Mouse (Mus musculus): ENCODE data around the gene Capza1. TPM values are rescaled to one million over a fixed set of nuclear protein-coding genes. Genes with fewer than 3 reads are reported as not detected.
"Not testable (repeated sequence)": the region's sequence is repeated elsewhere in the genome, so short reads cannot be mapped to it uniquely, and the experiment has no call there.

The Capza1 gene
- total RNA-seq (2021), result 10 to 100 TPM; 24.9 to 31.7 TPM
- long read RNA-seq, experiment 1, transcript Capza1-201 (10 exons, 3,193 nt), result major isoform, 14 of 19 reads
- long read RNA-seq, experiment 1, partial matches to known transcripts, result 0 of 19 reads
- long read RNA-seq, experiment 1, other reads (novel, unspliced or antisense), result 5 of 19 reads
- long read RNA-seq, experiment 2, partial matches to known transcripts, result 0 of 6 reads
- long read RNA-seq, experiment 2, other reads (novel, unspliced or antisense), result 4 of 6 reads

DNA sequence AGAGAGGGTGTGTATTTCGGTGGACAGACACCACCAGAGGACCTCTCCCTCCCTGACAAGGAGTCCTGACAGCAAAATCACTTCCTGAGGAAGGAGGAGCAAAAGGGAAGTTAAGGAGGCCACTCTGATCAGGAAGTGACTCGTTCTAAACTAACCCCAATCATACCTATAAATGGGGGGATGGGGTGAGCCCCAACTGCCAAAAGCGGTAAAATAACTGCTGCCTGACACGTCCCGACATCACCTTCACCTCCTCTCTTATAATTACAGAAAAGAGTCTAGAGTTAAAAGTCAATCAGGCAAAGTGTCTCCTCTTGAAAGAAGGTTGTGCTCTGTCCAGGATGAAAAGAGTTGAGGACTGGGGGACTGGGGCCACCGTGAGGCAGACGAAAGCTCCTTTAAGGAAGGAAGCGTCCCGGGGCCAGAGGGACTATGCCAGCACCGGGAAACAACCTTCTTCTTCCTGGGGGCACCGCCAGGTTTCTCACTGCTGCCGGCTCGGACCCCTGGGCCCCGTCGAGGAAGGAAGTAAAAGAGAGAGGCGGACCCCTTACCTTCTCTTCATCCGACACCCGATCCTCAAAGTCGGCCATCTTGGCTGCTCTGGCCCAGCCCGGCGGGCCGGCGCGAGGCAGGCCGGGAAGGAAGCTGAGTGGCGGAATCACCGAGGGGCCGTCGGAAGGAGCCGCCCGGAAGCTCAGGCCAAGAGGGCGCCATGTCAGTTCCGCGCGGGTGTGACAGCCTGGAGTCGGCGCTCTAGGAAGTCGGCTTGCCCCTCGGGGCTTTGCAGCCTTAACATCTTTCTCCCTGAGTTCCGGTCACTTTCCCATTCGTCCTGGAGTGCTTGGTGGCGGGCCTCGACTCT is at the start of gene Capza1, which contains the start of gene St7l:
Gene Capza1, minus strand, starts transcription at position 720 of the 865 bp plus-strand sequence.
Gene St7l, plus strand, starts transcription at position 220 of the 865 bp plus-strand sequence.
- DNase-seq, result peak; percentile 91 to 95

DNA sequence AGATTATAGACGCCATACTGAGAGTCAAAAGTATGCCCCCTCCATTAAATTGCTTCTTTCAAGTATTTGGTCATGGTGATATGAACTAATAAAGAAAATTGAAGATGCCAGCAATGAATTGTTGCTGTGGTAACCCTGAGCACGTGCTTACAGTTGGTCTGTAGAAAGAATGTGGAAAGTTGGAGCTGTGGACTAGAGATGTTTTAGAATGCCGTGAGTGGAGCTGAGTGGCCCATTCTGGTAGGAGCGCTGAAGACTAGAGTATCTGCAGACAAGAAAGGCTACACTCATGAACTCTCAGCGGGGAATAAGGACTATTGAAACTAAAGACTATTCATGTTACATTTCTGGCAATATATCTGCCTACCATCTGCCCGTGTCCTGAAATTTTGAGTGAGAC is 44.9 kb upstream of the Capza1 start:
- no peak for DNase-seq

DNA sequence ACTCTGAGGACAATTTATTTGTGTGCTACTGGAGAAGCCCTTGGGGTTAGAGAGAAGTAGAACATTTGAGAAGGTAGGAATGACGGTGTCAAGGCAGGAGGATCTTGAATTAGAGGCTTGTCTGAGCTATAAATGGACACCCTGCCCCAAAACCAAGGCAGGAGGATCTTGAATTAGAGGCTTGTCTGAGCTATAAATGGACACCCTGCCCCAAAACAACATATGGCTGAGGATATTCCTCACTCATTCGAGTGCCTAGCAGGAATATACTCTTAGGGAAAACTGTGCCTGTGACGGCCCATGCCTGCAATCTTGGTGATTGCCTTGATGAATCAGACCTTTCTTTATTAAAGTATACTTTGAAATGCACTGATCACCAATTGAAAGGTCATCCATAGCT is 41.7 kb upstream of the Capza1 start:
- DNase-seq, result no peak

DNA sequence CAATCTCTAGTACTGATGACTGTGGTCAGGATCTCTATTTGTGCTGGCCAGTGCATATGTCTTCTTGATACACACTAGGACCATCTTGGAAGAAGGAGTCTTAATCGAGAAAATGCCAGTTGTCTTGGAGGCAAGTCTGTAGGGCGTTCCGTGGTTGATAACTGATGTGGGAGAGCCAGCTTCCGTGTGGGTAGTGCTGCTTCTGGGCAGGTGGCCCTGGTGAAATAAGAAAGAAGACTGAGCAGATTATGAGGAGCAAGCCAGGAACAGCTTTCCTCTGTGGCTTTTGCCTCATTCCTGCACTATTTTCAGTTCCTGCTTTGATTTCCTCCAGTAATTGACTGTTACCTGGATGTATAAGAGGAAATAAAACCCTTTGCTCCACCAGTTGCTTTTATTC is 41.1 kb upstream of the Capza1 start:
- no peak for DNase-seq

DNA sequence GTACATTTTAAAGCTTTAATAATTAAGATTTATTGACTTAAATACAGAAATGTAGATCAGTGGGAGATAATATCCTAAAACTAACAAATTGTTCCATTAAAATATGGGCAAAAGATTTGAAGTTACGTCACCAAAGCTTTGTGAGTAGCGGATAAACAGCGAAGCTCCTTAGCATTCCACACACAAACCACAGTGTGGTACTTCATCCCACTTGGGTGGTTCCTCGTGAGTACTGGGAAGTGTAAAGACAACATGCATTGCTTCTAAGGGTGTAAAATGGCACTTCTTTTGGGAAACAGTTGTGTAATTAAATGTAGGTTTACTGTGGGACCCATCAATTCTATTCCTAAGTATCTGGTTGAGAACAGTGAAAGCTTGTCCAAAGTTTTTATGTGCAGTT is 36.8 kb upstream of the Capza1 start:
- no peak for DNase-seq

DNA sequence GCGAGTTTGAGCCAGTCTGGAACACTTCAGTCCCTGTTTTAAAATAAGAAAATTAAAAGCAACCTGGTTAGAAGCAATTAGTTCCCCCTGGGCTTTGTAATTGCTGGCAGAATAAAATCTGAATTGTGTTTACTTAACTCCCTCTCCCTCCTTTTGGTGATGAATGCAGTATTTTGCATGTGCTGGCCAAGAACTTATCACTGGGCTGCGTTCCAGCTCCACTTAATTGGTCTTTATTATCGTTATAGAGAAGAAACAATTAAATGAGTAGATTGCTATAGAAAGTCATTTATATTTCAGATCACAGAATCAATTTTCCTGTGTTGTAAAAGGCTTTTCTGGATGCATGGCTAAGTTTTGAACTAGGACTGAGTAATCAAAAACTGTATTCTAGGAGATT is 31.8 kb upstream of the Capza1 start:
- DNase-seq, result no peak

DNA sequence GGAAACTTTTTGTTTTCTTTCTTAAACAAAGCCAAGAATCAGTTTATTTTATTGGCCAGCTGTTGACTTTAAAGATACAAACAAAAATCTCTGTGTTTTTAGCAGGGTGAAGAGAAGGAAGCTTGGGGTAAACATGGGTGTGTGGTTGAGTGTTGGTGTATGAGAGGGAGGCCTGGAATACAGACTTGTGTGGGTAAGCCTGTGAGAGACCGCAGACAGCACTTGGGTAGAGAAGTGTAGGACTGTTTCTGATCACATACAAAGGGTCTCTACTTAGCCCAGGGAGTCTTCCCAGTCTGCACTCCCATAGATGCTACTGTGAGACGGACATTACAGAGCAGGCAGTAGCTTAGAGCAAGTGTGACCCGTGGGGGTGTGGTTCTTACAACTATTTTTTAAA is 24.3 kb upstream of the Capza1 start:
- no peak for DNase-seq

DNA sequence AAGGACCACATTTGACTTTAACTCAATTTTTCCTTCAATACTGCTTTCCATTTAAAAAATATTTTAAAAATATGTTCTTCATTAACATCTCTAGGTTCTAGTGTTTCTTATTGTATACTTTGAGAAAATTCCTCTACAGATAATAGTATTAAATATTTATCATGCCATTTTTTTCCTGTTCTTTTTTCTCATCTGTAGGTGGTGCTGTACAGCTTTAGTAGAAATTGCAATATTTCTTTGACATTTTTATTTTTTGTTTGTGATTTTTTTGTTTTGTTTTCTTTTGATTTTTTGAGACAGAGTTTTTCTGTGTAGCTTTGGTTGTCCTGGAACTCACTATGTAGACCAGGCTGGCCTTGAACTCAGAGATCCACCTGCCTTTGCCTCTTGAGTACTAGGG is 5.3 kb upstream of the Capza1 start:
- no peak for DNase-seq

DNA sequence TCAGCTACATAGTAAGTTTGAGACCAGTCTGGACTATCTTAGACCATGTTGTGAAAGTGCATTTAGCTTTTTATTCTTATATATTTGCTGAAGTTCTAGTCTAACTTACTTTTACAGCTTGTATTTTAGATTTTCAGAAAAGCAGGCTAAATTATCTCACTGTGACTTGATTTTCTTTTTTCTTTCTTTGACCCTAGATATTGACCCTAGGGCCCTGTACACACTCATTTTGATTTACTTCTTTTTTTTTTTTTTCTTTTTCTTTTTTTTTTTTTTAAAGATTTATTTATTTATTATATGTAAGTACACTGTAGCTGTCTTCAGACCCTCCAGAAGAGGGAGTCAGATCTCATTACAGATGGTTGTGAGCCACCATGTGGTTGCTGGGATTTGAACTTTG is 2.4 kb upstream of the Capza1 start:
- DNase-seq, result not testable (repeated sequence)

DNA sequence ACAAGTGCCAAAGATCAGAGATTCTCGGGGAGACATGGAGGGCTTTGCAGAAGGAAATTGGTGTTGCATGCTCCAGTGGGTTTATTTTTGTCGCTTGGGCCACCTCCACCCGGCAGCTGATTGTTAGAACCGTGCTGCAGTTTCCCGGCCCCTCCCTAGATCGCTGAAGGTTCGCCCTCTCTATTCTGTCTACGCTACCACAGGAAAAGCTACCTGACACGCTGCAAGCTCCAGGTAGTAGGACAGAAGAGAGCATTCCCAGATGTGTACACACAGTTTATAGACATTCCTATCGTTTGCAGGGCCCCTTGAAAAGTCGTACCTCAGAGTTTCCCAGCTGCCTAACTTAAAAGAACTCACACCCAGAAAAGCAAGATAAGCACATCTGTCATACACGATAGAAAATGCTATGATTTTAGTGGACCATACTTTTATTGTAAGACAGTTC is 1.1 kb upstream of the Capza1 start:
- no peak for DNase-seq

DNA sequence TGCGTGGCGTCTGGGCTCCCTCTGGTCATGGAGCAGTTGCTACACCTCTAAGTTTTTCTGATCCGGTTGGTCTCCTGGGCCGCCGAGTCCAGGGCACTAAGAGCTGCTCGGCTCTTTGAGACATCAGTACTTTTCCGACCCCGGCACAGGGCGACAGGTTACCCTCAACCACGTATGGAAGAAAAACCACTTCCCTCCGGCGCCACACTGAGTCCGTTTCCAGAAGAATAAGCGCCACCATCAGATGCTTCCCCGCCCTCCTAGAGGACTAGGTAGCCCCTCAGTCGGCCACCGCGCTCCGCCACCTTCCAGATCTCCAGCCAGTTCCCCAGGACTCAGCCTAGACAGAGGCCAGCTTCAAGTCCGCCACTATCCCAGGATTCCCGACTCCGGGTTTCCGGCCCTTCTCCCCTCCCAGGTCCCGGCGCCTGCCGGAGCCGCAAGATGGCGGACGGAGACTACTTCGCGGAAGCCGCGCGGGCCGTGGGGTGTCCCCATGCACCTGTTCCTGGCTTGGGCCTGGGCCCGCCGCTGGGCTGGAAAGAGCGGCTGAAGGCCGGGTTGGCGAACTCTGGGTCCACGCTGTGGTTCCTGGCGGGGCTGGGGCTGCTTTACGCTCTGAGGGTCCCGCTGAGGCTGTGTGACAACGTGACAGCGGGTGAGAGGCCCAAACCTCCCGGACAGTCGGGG is 491 bp upstream of the Capza1 start:
- peak; percentile 94 for DNase-seq

DNA sequence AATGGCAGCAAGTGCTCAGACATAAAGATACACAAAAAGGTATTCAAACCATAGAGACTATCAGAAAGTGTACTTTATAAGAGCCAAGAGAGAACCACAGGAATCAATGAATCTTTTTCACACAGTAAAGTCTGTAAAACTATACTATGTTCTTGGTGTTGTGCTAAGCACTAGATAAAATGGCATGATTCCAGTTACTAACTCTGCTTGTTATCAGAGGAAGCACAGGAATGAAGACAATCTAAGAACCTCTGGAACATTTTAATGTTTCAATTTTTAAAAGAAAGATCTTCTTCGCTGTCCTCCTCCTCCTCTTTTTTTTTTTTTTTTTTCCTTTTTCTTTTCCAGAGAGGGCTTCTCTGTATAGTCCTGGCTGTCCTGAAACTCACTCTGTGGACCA is 5.7 kb downstream of the Capza1 start:
- no peak for DNase-seq

DNA sequence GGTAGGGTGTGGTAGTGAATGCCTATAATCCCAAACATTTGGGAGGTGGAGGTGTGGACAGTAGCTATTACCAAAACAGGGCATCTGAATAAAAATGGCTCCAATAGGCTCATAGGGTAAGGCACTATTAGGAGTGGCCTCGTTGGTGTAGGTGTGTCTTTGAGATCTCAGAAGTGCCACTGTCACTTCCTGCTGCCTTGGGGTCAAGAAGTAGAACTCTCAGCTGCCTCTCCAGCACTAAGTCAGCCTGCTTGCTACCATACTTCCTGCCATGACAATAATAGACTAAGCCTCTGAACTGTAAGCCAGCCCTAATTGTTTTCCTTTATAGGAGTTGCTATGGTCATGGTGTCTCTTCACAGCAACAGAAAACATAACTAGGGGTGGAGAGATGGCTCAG is 8.2 kb downstream of the Capza1 start:
- no peak for DNase-seq

DNA sequence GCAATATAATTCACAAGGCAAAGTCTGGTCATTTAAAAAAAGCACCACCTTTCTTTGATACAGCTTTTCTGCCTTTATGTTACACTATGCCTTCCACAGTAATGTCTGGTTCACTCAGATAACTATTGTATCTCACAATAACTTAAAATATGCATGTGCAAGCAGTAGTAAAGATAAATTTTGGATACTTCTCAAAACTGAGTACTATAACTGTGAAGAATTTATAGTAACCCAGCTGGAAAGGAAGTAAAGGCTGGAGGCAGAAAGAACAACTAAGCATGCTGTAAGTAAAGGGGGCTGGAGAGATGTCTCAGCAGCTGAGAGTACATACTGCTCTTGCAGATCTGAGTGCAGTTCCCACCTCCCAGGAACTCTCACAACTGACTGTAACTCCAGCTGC is 9.4 kb downstream of the Capza1 start:
- no peak for DNase-seq

DNA sequence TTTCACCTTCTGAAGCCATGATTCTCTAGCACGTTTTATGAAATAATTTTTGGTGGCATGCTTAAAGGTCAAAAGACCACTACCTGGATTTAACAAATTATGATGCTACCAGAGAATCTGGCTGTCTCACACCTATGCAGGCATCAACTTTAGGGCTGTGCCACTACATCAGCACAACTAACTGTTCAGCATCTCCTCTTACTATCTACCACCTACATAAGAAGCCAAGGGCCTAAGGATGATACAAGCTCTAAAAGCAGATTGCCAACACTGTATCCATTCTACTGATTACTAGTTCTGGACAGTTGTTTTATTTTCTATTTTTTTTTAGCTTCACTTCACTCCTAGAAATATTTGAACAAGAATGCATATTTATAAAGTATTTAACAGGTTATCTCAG is 9.8 kb downstream of the Capza1 start:
- no peak for DNase-seq

DNA sequence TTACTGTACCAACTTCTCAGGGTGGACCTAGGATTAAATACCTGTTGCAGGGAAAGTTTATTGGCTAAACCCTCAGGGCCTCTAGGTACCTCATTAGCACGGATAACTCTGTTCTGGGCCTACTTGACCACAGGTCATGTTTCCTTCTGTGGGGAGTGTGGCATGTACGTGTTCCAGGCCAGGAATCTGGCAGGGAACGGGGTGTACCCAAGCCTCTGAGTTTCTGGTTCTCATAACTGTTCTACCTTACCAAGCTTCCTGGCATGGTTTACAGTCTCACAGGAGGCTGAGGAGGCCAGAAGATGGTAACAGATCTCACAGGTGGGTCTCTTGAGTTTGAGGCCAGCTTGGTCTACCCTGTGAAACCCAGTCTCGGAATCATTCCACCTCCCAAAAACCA is 17.7 kb downstream of the Capza1 start:
- peak; percentile 16 to 22 for DNase-seq

DNA sequence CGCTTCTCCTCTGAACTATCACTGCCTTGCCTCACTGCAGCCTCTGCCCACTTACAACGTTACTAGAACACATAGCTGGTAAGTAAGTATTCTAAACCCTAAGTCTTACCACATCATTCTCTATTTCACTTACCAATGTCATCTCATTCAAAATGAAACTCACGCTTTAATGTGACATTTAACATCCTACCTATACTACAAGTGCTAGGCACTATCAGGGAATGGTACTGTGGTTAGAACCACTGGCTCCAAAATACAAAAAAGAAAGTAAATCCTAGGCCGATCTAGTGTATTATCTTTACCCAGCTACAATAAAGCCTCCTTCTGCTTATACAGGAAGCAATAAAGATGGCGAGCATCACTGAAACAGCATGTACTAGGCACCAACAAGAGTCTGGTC is 23.3 kb downstream of the Capza1 start:
- DNase-seq, result no peak

DNA sequence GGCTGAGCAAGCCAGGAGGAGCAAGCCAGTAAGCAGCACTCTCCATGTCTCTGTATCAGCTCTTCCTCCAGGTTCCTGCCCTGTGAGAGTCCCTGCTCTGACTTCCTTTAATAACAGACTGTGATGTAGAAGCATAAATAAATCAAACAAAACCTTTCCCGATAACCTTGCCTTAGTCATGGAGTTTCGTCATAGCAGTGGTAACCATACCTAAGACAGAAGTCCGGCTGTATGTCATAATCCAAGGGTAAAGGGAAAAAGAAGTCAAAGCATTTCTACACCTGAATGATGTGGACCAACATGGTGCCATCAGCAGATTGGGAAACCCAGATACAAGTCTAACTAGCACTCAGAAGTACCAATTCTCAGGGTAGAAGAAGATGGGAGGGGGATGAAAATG is 28.5 kb downstream of the Capza1 start:
- no peak for DNase-seq

DNA sequence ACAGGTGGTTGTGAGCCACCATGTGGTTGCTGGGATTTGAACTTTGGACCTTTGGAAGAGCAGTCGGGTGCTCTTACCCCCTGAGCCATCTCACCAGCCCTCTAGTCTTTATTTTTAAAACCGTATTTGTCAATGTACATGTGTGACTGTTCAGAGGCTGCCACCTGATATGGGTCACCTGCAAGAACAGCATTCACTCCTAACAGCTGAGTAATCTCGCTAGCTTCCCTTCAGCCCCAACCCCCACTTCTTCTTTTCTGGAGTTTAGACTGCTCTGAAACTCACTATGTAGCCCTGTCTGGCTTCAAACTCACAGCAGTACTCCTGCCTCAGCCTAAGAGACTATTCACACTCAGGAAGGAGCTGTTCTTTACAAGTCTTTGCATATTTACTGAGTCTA is 41.9 kb downstream of the Capza1 start:
- no peak for DNase-seq

DNA sequence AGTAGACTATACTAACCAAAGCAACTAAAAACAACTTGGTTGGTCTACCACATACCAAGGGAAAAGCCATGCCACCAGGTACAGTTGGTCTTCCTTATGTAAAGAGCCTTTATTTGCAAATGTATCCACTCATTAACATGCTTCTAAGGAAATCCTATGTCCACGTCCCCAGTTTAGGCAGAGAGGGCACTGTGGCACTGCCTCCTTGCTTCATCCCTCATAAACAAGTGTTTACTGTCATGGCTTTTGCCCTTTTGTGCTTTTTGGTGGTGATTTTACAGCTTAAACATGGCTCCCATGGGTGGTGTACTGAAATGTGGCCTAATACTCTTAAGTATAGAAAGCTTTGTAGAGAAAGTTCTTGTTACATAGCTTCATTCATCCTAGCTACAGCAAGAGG is 43.9 kb downstream of the Capza1 start:
- no peak for DNase-seq

DNA sequence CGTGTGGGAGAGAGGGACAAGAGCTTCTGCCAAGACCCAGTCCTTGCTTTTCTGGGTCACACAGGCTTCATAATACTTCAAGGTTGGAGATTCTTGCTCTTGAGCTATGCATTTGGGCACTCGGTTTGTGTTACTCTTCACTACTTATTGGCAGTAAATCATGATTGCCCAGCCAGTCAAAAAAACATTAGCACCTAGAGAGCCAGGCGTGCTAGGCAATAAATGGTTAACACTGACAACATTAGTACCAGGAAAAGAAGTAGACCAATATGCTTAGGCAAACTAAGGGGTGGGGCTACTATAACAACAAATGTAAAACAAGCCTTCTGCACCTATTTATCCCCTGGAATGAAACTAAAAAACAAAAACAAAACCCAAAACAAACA is 45.6 kb downstream of the Capza1 start:
- no peak for DNase-seq

DNA sequence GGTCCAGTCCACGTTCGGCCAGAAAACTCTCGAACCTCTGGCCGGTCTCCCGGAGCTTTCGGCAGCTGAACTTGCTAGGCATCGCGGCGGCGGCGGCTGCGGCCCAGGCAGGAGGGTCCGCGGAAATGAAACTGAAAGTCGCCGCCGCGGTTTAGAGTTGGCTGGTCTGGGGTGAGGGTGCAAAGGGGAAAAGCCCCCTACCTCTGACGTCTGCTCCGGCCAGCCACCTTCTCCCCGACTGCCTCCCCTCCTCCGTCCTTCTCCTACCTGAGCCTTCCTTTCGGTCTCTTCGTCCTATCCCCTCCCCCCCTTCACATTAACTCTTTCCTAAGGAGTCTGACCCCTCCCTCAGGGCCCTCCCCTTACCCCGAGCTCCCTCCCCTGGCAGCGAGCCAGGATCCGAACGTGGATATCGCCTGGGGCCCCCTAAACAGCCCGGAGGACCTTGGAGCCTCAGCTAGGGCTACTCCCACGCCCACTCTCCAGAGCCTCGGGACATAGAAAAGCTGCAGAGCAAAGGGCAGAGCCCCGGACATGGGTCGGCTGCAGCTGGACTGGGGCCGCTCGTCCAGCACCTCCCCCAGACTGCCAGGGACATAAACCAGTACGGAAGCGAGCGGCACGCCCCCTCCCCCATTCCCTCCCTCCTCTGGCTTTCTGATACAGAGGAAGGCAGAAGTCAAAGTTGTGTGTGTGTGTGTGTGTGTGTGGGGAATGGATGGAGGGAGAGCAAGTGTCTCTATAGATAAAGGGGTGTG is 46.1 kb downstream of the Capza1 start, which contains the start of gene Mov10:
Gene Mov10, minus strand, starts transcription at position 573 of the 758 bp plus-strand sequence.
- peak; percentile 76 to 78 for DNase-seq

Data from heart, adult 18-20 months (tissue).